Mouse (Mus musculus) left cerebral cortex, postnatal 25 days (tissue): ENCODE measurements around the gene Atf6b. TPM values are rescaled to one million over a fixed set of nuclear protein-coding genes. Genes with fewer than 3 reads are reported as not detected.

ENCODE experiments used
- DNase-seq, 2 experiments: peaks; one replicate each; pipeline ENCODE4 v3.0.0; 2022; ENCODE audit warnings: low spot score in 2 of 2, mixed read lengths in 1 of 2
- intact Hi-C: fragments of 180-260 bp; cut with DNase I; formaldehyde crosslinking; loops from one replicate; pipeline ENCODE4 v1.15.1; 2025
- total RNA-seq, 2 experiments: library from RNA; stranded (reverse); gene quantifications; 2 replicates each; pipeline ENCODE4 v1.2.3; 2021

Atf6b gene
- total RNA-seq: 10 to 100 TPM; 72.7 to 72.8 TPM

- intact Hi-C loops: no loop called here
- DNase-seq: peak; percentile 98 to 99
These were observed at the start of gene Atf6b for GRCm38 (mm10) chr17:34646906-34647787. Gene Atf6b, plus strand, starts transcription at chr17:34647146.

GRCm38 (mm10) chr17:34597566-34598095 lies 49.3 kb upstream of the Atf6b start, which contains the start of gene Ager:
Gene Ager, plus strand, starts transcription at chr17:34597862.
- intact Hi-C loops: no loop called here
- DNase-seq: no peak

GRCm38 (mm10) chr17:34599891-34600290 lies 47.1 kb upstream of the Atf6b start:
- DNase-seq: no peak
- intact Hi-C loops: no loop called here

- intact Hi-C loops: no loop called here
- DNase-seq: no peak
These were observed 45.1 kb upstream of the Atf6b start for GRCm38 (mm10) chr17:34601796-34602195.

GRCm38 (mm10) chr17:34603375-34604060 lies 43.4 kb upstream of the Atf6b start, which contains the start of gene Rnf5:
Gene Rnf5, minus strand, starts transcription at chr17:34603690.
- intact Hi-C loops: no loop called here
- peak; percentile 99 to 100 for DNase-seq

- peak; percentile 96 to 99 for DNase-seq
- intact Hi-C loops: no loop called here
These were observed 42.9 kb upstream of the Atf6b start, which contains the start of gene Agpat1 for GRCm38 (mm10) chr17:34604061-34604508. Gene Agpat1, plus strand, starts transcription at chr17:34604262.

- intact Hi-C loops: loop anchor here (1.0 kb wide), 1 partner anchor 24 kb away; the partner anchor contains the start of gene Ppt2
- DNase-seq: peak in 1 of 2 experiments; percentile 20
These were observed 42.3 kb upstream of the Atf6b start for GRCm38 (mm10) chr17:34604511-34605237.

- intact Hi-C loops: loop anchor here (1.0 kb wide), 1 partner anchor 23 kb away; the partner anchor contains the start of gene Ppt2
- peak; percentile 99 for DNase-seq
These were observed 41.3 kb upstream of the Atf6b start for GRCm38 (mm10) chr17:34605609-34606008.

GRCm38 (mm10) chr17:34606186-34607039 lies 40.5 kb upstream of the Atf6b start:
- intact Hi-C loops: no loop called here
- no peak for DNase-seq

GRCm38 (mm10) chr17:34607997-34608396 lies 38.9 kb upstream of the Atf6b start:
- intact Hi-C loops: no loop called here
- no peak for DNase-seq

GRCm38 (mm10) chr17:34611050-34611449 lies 35.9 kb upstream of the Atf6b start:
- intact Hi-C loops: no loop called here
- no peak for DNase-seq

GRCm38 (mm10) chr17:34613054-34613645 lies 33.8 kb upstream of the Atf6b start:
- DNase-seq: no peak
- intact Hi-C loops: no loop called here

GRCm38 (mm10) chr17:34613830-34614229 lies 33.1 kb upstream of the Atf6b start:
- DNase-seq: peak in 1 of 2 experiments; percentile 53
- intact Hi-C loops: no loop called here

- intact Hi-C loops: no loop called here
- no peak for DNase-seq
These were observed 31.1 kb upstream of the Atf6b start, which contains the start of gene Egfl8 for GRCm38 (mm10) chr17:34615871-34616270. Gene Egfl8, minus strand, starts transcription at chr17:34615971.

- intact Hi-C loops: loop anchor here (2.0 kb wide), 1 partner anchor 178 kb away; no protein-coding TSS in a partner anchor
- DNase-seq: peak in 1 of 2 experiments; percentile 65
These were observed 27.9 kb upstream of the Atf6b start for GRCm38 (mm10) chr17:34618999-34619398.

- no peak for DNase-seq
- intact Hi-C loops: no loop called here
These were observed 25.9 kb upstream of the Atf6b start for GRCm38 (mm10) chr17:34621006-34621405.

GRCm38 (mm10) chr17:34623161-34623560 lies 23.8 kb upstream of the Atf6b start:
- no peak for DNase-seq
- intact Hi-C loops: no loop called here

- no peak for DNase-seq
- intact Hi-C loops: loop anchor here (5.0 kb wide), 2 partner anchors 33 to 503 kb away; partner anchors contain the start of genes Brd2 and Pbx2
These were observed 22.0 kb upstream of the Atf6b start for GRCm38 (mm10) chr17:34624981-34625380.
